Mouse (Mus musculus) urinary bladder, postnatal 0 days (tissue): ENCODE data around the gene Adra2b. TPM values are rescaled to one million over a fixed set of nuclear protein-coding genes. Genes with fewer than 3 reads are reported as not detected.

Experiments
- polyA plus RNA-seq: library from polyadenylated mRNA; unstranded; fragments of >200 nt; fragmentation: Nextera tagmentation; extraction: Ambion mirVana; gene quantifications from 2 replicates; pipeline ENCODE4 v1.2.1, GENCODE M21; 2015

Adra2b gene
- 0.66 and 0.82 TPM in 2 replicates for polyA plus RNA-seq

DNA sequence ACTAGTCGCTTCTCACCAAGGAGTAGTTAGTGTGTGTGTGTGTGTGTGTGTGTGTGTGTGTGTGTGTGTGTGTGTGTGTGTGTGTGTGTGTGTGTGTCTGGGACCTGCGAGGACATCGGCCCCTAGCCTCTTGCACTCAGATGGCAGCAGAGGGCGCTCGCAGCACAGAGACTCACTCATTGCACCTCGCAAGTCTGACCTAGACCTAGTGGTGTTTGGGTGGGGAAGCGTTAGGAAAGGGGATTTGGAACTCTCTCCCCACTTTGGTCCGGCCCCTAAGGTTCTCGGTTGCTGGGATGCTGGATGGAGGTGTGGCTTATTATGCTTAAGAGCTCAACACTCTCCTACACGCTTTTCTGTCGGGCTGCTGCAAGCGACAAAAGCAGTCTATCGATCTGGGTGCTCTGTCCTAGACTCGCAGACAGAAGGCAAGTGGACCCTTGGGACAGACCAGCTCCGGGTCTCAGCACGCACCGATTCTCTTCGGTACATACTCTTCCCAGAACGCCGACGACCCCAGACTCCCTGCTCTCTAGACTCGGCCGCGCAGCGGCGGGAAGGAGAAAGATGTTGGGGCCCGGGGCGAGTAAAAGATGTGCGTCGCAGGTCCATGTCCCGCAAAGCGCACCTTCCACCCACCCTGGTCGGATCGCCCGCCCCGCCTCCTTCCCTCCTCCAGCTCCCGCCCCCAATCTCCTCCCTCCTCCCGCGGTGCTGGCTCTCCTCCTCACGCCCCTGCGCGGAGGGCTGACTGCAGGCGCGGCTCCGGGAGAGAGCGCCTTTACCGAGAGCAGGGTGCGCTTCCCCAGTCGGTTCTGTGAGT is at the start of gene Adra2b:
TSS of gene Adra2b (plus strand) at position 750 of the 823 bp plus-strand sequence.

DNA sequence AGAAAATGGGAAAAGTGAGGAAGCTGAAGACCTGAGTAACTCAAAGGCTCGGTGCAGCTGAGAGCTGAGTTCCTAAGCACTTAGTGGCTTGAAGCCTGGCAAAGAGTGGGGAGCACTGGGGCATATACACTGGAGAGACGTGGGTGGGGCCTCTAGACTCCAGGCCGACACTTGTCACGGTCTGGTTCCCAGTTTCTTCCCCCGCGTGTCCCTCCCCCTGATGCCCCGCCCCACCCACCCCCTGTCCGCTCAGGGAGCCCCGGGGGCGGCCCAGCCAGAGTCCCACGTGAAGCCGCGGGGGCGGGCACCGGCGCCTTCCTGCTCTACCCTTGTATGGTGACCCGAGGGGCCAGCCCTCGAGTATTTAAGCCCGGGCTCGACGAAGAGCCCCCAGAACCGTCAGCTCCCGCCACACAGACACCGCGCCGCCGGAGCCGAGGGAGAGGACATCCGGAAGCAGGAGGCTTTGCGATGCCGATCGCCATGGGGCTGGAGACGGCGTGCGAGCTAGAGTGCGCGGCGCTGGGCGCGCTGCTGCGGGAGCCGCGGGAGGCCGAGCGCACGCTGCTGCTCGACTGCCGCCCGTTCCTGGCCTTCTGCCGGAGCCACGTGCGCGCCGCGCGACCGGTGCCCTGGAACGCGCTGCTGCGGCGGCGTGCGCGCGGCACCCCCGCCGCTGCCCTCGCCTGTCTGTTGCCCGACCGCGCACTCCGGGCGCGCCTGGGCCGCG is 27.1 kb upstream of the Adra2b start, which contains the start of gene Dusp2:
TSS of gene Dusp2 (plus strand) at position 393 of the 730 bp plus-strand sequence.

DNA sequence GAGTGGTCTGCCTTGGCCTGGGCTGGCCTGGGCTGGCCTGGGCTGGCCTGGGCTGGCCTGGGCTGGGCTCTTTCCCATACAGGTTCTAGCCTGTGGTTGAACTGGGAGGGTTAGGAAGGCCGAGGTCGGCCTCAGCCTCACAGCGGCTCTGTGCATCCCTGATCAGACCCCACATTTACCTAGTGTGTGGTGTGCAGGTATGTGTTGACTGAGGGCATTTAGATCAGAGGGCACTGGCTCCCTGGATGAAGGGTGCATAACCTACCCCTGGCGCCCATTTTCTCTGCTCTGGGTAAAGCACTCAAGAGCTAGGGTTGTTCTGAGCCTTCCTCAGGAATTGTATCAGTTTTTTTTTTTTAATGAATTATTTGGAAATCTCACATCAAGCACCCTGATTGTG is 24.6 kb upstream of the Adra2b start, which contains the start of gene Astl:
TSS of gene Astl (plus strand) at position 224 of the 400 bp plus-strand sequence.

Other genes starting within 250 kb of the Adra2b start
- gene Ncaph, start 229.3 kb upstream of the Adra2b start, polyA plus RNA-seq = 11.2 and 18.5 TPM in 2 replicates
- gene Itpripl1, start 219.8 kb upstream of the Adra2b start, polyA plus RNA-seq = 28.4 TPM in 2 replicates
- 2.3 and 2.7 TPM in 2 replicates for gene 1810024B03Rik, start 154.9 kb upstream of the Adra2b start, polyA plus RNA-seq
- 18.9 and 19.8 TPM in 2 replicates for gene Snrnp200, start 154.8 kb upstream of the Adra2b start, polyA plus RNA-seq
- 36.1 and 42.2 TPM in 2 replicates for gene Ciao1, start 115.4 kb upstream of the Adra2b start, polyA plus RNA-seq
- gene Tmem127, start 115.3 kb upstream of the Adra2b start, polyA plus RNA-seq = 24.2 and 24.4 TPM in 2 replicates
- gene Stard7, start 93.0 kb upstream of the Adra2b start, polyA plus RNA-seq = 37.0 and 38.7 TPM in 2 replicates
- 3.1 and 3.2 TPM in 2 replicates for gene Dusp2, start 27.0 kb upstream of the Adra2b start, polyA plus RNA-seq
- not detected in 2 replicates for gene Astl, start 24.6 kb upstream of the Adra2b start, polyA plus RNA-seq
- 0.21 and 0.23 TPM in 2 replicates for gene Gpat2, start 62.0 kb downstream of the Adra2b start, polyA plus RNA-seq
- gene Fahd2a, start 81.4 kb downstream of the Adra2b start, polyA plus RNA-seq = 20.4 and 22.1 TPM in 2 replicates
- 10.5 and 12.3 TPM in 2 replicates for gene Kcnip3, start 158.9 kb downstream of the Adra2b start, polyA plus RNA-seq
- 25.0 and 30.1 TPM in 2 replicates for gene Prom2, start 178.3 kb downstream of the Adra2b start, polyA plus RNA-seq
- 2.0 and 2.1 TPM in 2 replicates for gene Zfp661, start 223.9 kb downstream of the Adra2b start, polyA plus RNA-seq
- gene Mrps5, start 224.0 kb downstream of the Adra2b start, polyA plus RNA-seq = 75.0 and 85.2 TPM in 2 replicates